38 mouse cellular contexts compared by ENCODE assay signal in genomic region chr7:66087652-66088051, GRCm38 (mm10). TPM values are rescaled to one million over a fixed set of nuclear protein-coding genes. Genes with fewer than 3 reads are reported as not detected.
DNase-seq lines count a peak whose midpoint lies in the region; ATAC-seq and TF ChIP-seq lines count a peak whose summit lies in the region.
"Had no signal": no experiment of that assay in that cellular context is flagged by ENCODE, and none has a peak within 500 bp of the region (broad histone marks: within the 10 kb centered on the region; RNA-seq: fewer than 3 reads in every experiment).

No protein-coding gene starts in this region.

- peaks cover 38% of the 10 kb centered on the region for H3K36me3 ChIP-seq in heart, embryonic 11.5 days (ENCODE audit: control insufficient read depth, insufficient read depth, low read length)

- intact Hi-C loops in left cerebral cortex, adult 2 months (cut with DNase I), result no loop called here

- no peaks in the 10 kb centered on the region; the same call in 1 of the 2 replicates for H3K4me1 ChIP-seq in heart, embryonic 11.5 days (ENCODE audit: control insufficient read depth, insufficient read depth, low read length)
- H3K4me1 ChIP-seq: embryonic facial prominence, embryonic 13.5 days; forebrain, embryonic 13.5 days; hindbrain, embryonic 15.5 days; liver, embryonic 13.5 days; midbrain, embryonic 12.5 days had no signal

- no peak for TF ChIP-seq CTCF in left cerebral cortex, adult 2 months (IDR thresholded peaks at IDR 0.05)

- H3K27me3 ChIP-seq in heart, embryonic 11.5 days (ENCODE audit: control insufficient read depth, insufficient read depth, low read length), result no peaks in the 10 kb centered on the region
- H3K27me3 ChIP-seq: CH12.LX; embryonic facial prominence, embryonic 13.5 days; forebrain, embryonic 13.5 days; heart, embryonic 15.5 days; hindbrain, embryonic 15.5 days; liver, embryonic 13.5 days; midbrain, embryonic 12.5 days had no signal

- no peak for ATAC-seq in heart, embryonic 11.5 days (replicated peaks; ENCODE audit: insufficient number of reproducible peaks, low FRiP score, low TSS enrichment)
- ATAC-seq: forebrain, embryonic 13.5 days had no signal

- no peak overlapping the region for H3K9ac ChIP-seq in heart, embryonic 11.5 days (ENCODE audit: low read depth, low read length)
- H3K9ac ChIP-seq: embryonic facial prominence, embryonic 13.5 days; forebrain, embryonic 13.5 days; heart, embryonic 15.5 days; hindbrain, embryonic 15.5 days; liver, embryonic 13.5 days; midbrain, embryonic 12.5 days had no signal

- H3K9me3 ChIP-seq in heart, embryonic 11.5 days (replicated peaks; ENCODE audit: control insufficient read depth, low read length), result no peaks in the 10 kb centered on the region
- H3K9me3 ChIP-seq: embryonic facial prominence, embryonic 13.5 days; forebrain, embryonic 13.5 days; G1E; heart, embryonic 15.5 days; hindbrain, embryonic 15.5 days; liver, embryonic 13.5 days; midbrain, embryonic 12.5 days had no signal

- WGBS in heart, embryonic 11.5 days (ENCODE audit: insufficient replicate concordance), result 90% methylated on average over 4 of the region's 4 CpGs

- H3K27ac ChIP-seq in left cerebral cortex, adult 2 months, result peak overlapping the region; percentile 89
- no peak overlapping the region for H3K27ac ChIP-seq in heart, embryonic 11.5 days (ENCODE audit: low read depth, low read length)
- H3K27ac ChIP-seq: embryonic facial prominence, embryonic 13.5 days; forebrain, embryonic 13.5 days; heart, embryonic 15.5 days; hindbrain, embryonic 15.5 days; liver, embryonic 13.5 days; midbrain, embryonic 12.5 days had no signal

- DNase-seq in layer of hippocampus, adult 18-20 months (ENCODE audit: low spot score in 2 of 2), result peak; percentile 11 to 68
- DNase-seq in layer of hippocampus, adult 9-10 months (ENCODE audit: low spot score), result no peak
- DNase-seq in right cerebral cortex, adult 2 months (ENCODE audit: low spot score in 2 of 2), result peak; percentile 58 to 69
- DNase-seq in right cerebral cortex, postnatal 4 days, result no peak
- DNase-seq in left cerebral cortex, adult 2 months (ENCODE audit: extremely low spot score in 1 of 2, low spot score in 2 of 2), result peak; percentile 30 to 40
- peak; percentile 46 to 76 for DNase-seq in right cerebral cortex, postnatal 36 days (ENCODE audit: low spot score in 2 of 2)
- DNase-seq in ovary, postnatal 10 days (ENCODE audit: low spot score), result no peak
- DNase-seq: adrenal gland, adult 2 months; B cell, adult 2 months; cerebellum, adult 2 months; cerebellum, postnatal 25 days; embryo, embryonic 11 days; gastrocnemius, postnatal 36 days; heart, postnatal 36 days; kidney, adult 8-10 months; kidney, postnatal 10 days; liver, embryonic 13.5 days; lung, adult 2 months; lung, postnatal 14 days; spleen, adult 18-20 months; thymus, postnatal 14 days had no signal

- H3K4me3 ChIP-seq in left cerebral cortex, adult 2 months, result no peak overlapping the region
- H3K4me3 ChIP-seq in heart, embryonic 11.5 days (ENCODE audit: low read depth, low read length), result no peak overlapping the region
- H3K4me3 ChIP-seq: embryonic facial prominence, embryonic 13.5 days; erythroblast, embryonic 14.5 days; forebrain, embryonic 13.5 days; heart, embryonic 15.5 days; hindbrain, embryonic 15.5 days; liver, embryonic 13.5 days; midbrain, embryonic 12.5 days had no signal

- H3K4me2 ChIP-seq in heart, embryonic 11.5 days, result no peak overlapping the region
- H3K4me2 ChIP-seq: embryonic facial prominence, embryonic 13.5 days; forebrain, embryonic 13.5 days; heart, embryonic 15.5 days; hindbrain, embryonic 15.5 days; liver, embryonic 13.5 days; midbrain, embryonic 12.5 days had no signal

RNA-seq across cellular contexts. Expression of gene Selenos, which starts 8.2 kb away (rescaled TPM):
- total RNA-seq in layer of hippocampus, adult 18-20 months (2021), result 10 to 100 TPM; 46.2 to 50.4 TPM
- 10 to 100 TPM; 46.5 to 47.5 TPM for total RNA-seq in left cerebral cortex, adult 2 months (2021)
- 76.4 and 85.5 TPM in 2 replicates for polyA plus RNA-seq in heart, embryonic 11.5 days (2014; fragmentation: Nextera tagmentation; extraction: Ambion mirVana)

RNA-seq across cellular contexts. Expression of gene Chsy1, which starts 21.7 kb away (rescaled TPM):
- 10 to 100 TPM; 16.6 to 16.7 TPM for total RNA-seq in layer of hippocampus, adult 18-20 months (2021)
- total RNA-seq in left cerebral cortex, adult 2 months (2021), result 10 to 100 TPM; 15.6 to 17.3 TPM
- polyA plus RNA-seq in heart, embryonic 11.5 days (2014; fragmentation: Nextera tagmentation; extraction: Ambion mirVana), result 24.1 and 29.0 TPM in 2 replicates

RNA-seq across cellular contexts. Expression of gene Snrpa1, which starts 28.8 kb away (rescaled TPM):
- total RNA-seq in layer of hippocampus, adult 18-20 months (2021), result 10 to 100 TPM; 31.0 to 34.0 TPM
- 10 to 100 TPM; 36.8 to 37.0 TPM for total RNA-seq in left cerebral cortex, adult 2 months (2021)
- 127 and 128 TPM in 2 replicates for polyA plus RNA-seq in heart, embryonic 11.5 days (2014; fragmentation: Nextera tagmentation; extraction: Ambion mirVana)

RNA-seq across cellular contexts. Expression of gene Gm45213, which starts 44.2 kb away (rescaled TPM):
- not detected for total RNA-seq in layer of hippocampus, adult 18-20 months (2021)
- not detected for total RNA-seq in left cerebral cortex, adult 2 months (2021)
- polyA plus RNA-seq in heart, embryonic 11.5 days (2014; fragmentation: Nextera tagmentation; extraction: Ambion mirVana), result not detected in 2 replicates
- total RNA-seq: adrenal gland, adult 2 months; adrenal gland, postnatal 4 days; CH12.LX; G1E; gastrocnemius, adult 18-20 months; gastrocnemius, postnatal 36 days; heart, adult 8-10 months; heart, postnatal 36 days; left cerebral cortex, adult 8-10 months; megakaryocyte, adult 5-6 weeks; neutrophil, adult 5-6 weeks had no signal
- polyA plus RNA-seq: adrenal gland, adult 2 months; cerebellum, adult 2 months; embryonic facial prominence, embryonic 13.5 days; erythroblast, embryonic 14.5 days; forebrain, embryonic 13.5 days; G1E; heart, embryonic 15.5 days; hindbrain, embryonic 15.5 days; intestine, embryonic 14.5 days; limb, embryonic 14.5 days; liver, embryonic 13.5 days; lung, adult 2 months; midbrain, embryonic 12.5 days had no signal

Comparison
In these comparisons a context has a peak if more than half of its experiments do, and no peak if none do; other contexts are left out.
1. DNase-seq: peak in layer of hippocampus, adult 18-20 months (2 of 2), right cerebral cortex, adult 2 months (2 of 2), left cerebral cortex, adult 2 months (2 of 2) and right cerebral cortex, postnatal 36 days (2 of 2); none in layer of hippocampus, adult 9-10 months (single experiment), right cerebral cortex, postnatal 4 days (single experiment) and ovary, postnatal 10 days (single experiment).